Mouse (Mus musculus) hindbrain, embryonic 14.5 days (tissue): ENCODE measurements at regions not wholly inside any gene's neighbourhood (a gene's known extent, or its start where the extent isn't known, plus 50 kb on each side); places are given as distances from the start of the nearest gene placed in this dataset.

Source experiments
- ATAC-seq: fragments of 200-750 bp; cut with Nextera tagmentation; 2 replicates; pipeline ENCODE4 v1.8.0; 2017; ENCODE audit warnings: moderate number of reproducible peaks, mild to moderate bottlenecking, moderate TSS enrichment, moderate library complexity; ENCODE audit not compliant: low FRiP score
- DNase-seq: peaks from one replicate; pipeline ENCODE4 v3.0.0-alpha.2; 2015; ENCODE audit warnings: low spot score
- H3K27ac ChIP-seq: fragments of 300-500 bp; sonication (generic); 2 replicates; pipeline ENCODE4 v1.5.1; 2014; ENCODE audit warnings: mild to moderate bottlenecking, moderate library complexity
- H3K27me3 ChIP-seq: fragments of 300-500 bp; sonication (generic); 2 replicates; pipeline ENCODE4 v1.6.1; 2014; ENCODE audit warnings: mild to moderate bottlenecking, low read length, mixed read lengths; ENCODE audit not compliant: control insufficient read depth, insufficient read depth
- H3K36me3 ChIP-seq: fragments of 300-500 bp; sonication (generic); replicated peaks from 2 replicates; pipeline ENCODE4 v1.6.1; 2014; ENCODE audit not compliant: control insufficient read depth, insufficient read depth
- H3K4me1 ChIP-seq: fragments of 300-500 bp; sonication (generic); replicated peaks from 2 replicates; pipeline ENCODE4 v1.6.1; 2014; ENCODE audit warnings: antibody characterized with exemption, low read length, mixed read lengths; ENCODE audit not compliant: control insufficient read depth, insufficient read depth
- H3K4me2 ChIP-seq: fragments of 300-500 bp; sonication (generic); replicated peaks from 2 replicates; pipeline ENCODE4 v1.6.1; 2014; ENCODE audit warnings: mild to moderate bottlenecking, moderate library complexity
- H3K4me3 ChIP-seq: fragments of 300-500 bp; sonication (generic); replicated peaks from 2 replicates; pipeline ENCODE4 v1.5.1; 2014; ENCODE audit warnings: mild to moderate bottlenecking, low read length
- H3K9ac ChIP-seq: fragments of 300-500 bp; sonication (generic); 2 replicates; pipeline ENCODE4 v1.6.1; 2014
- H3K9me3 ChIP-seq: fragments of 300-500 bp; sonication (generic); 2 replicates; pipeline ENCODE4 v1.6.1; 2016; ENCODE audit warnings: low read length; ENCODE audit not compliant: control insufficient read depth
- WGBS: fragments of 180-500 bp; shearing (Covaris S2); extraction: QIAGEN DNeasy Blood & Tissue Kit; methylation state at CpG from one replicate; pipeline ENCODE4 v1.1.7; 2014; 5-methylcytosine and 5-hydroxymethylcytosine counted together

- WGBS: 100% methylated on average over 1 of the region's 1 CpGs
- DNase-seq (no peak), ATAC-seq (no peak)
- no peaks in the 10 kb centered on the region for H3K9me3 ChIP-seq
- H3K27ac ChIP-seq: no peak overlapping the region
- no peak overlapping the region for H3K9ac ChIP-seq
- no peak overlapping the region for H3K4me2 ChIP-seq
- no peak overlapping the region for H3K4me3 ChIP-seq
- H3K36me3 ChIP-seq: no peaks in the 10 kb centered on the region
- no peaks in the 10 kb centered on the region for H3K4me1 ChIP-seq
- H3K27me3 ChIP-seq: no peaks in the 10 kb centered on the region
Measured at GRCm38 (mm10) chr3:60934492-60934891, 68.1 kb upstream of the P2ry1 start.

- Histone ChIP-seq H3K36me3 (no peaks in the 10 kb centered on the region), H3K27me3 (no peaks in the 10 kb centered on the region), H3K9me3 (no peaks in the 10 kb centered on the region), H3K9ac (no peak overlapping the region), H3K4me3 (no peak overlapping the region), H3K4me2 (no peak overlapping the region), H3K27ac (no peak overlapping the region), H3K4me1 (no peaks in the 10 kb centered on the region)
- 85% methylated on average over 2 of the region's 2 CpGs for WGBS
- ATAC-seq (no peak), DNase-seq (no peak)
Measured at GRCm38 (mm10) chr3:60941451-60941850, 61.1 kb upstream of the P2ry1 start.

- DNase-seq: no peak
- Histone ChIP-seq H3K4me3 (no peak overlapping the region), H3K9ac (no peak overlapping the region), H3K9me3 (no peaks in the 10 kb centered on the region), H3K4me1 (no peaks in the 10 kb centered on the region), H3K36me3 (no peaks in the 10 kb centered on the region), H3K27me3 (no peaks in the 10 kb centered on the region), H3K4me2 (no peak overlapping the region), H3K27ac (no peak overlapping the region)
- ATAC-seq: no peak
- 90% methylated on average over 4 of the region's 4 CpGs for WGBS
Measured at GRCm38 (mm10) chr3:60948897-60949296, 53.7 kb upstream of the P2ry1 start.
